Mouse (Mus musculus) embryonic fibroblast, embryonic 13.5 days (primary cell): ENCODE measurements around the gene Bbs9. TPM values are rescaled to one million over a fixed set of nuclear protein-coding genes. Genes with fewer than 3 reads are reported as not detected.

Experiments used
- H3K27ac ChIP-seq: 2 replicates; pipeline ENCODE4 v1.5.1; 2012; ENCODE audit warnings: low read length, control low read depth, inconsistent platforms; ENCODE audit not compliant: insufficient read depth
- H3K4me1 ChIP-seq: 2 replicates; pipeline ENCODE4 v1.6.1; 2011; ENCODE audit warnings: low read length; ENCODE audit not compliant: control insufficient read depth, insufficient read depth
- H3K4me3 ChIP-seq: 2 replicates; pipeline ENCODE4 v1.5.1; 2011; ENCODE audit warnings: mild to moderate bottlenecking, control low read depth, low read length; ENCODE audit not compliant: insufficient read depth
- CTCF ChIP-seq: IDR thresholded peaks from 2 replicates; pipeline ENCODE4 v1.5.1; 2011; ENCODE audit warnings: mild to moderate bottlenecking, control low read depth, low read length, moderate library complexity, borderline replicate concordance; ENCODE audit not compliant: insufficient read depth
- POLR2A ChIP-seq: IDR thresholded peaks from 2 replicates; pipeline ENCODE4 v1.6.1; 2011; ENCODE audit warnings: low read depth, mild to moderate bottlenecking, control low read depth, low read length, moderate library complexity
- polyA plus RNA-seq: library from polyadenylated mRNA; stranded (reverse); fragments of >200 nt; gene quantifications from 2 replicates; pipeline ENCODE4 v1.2.4, GENCODE M21; 2011; ENCODE audit warnings: low read depth; ENCODE audit not compliant: missing spikeins, insufficient read length

Bbs9 gene
- polyA plus RNA-seq, 1 experiment: 8.8 TPM

DNA sequence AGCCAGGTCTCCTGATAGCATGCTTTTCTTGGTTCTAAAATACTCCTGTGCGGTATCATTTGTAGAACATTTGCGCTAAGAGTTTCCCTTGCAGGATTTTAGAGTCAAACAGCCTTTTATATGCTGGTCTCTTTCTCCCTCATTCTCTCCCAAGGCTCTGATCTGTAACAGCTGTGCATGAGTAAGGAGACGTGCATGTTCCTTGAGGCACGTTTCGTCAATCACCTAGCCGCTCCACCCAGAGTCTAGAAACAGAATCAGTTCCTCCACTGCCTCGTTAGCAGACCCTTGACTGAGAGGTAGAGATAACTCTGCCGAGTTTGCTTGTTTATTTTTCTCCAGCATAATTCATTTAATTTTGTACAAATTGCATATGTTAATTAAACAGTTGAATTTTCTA lies 259.4 kb downstream of the Bbs9 start:
- TF ChIP-seq CTCF: no peak
- no peak for TF ChIP-seq POLR2A
- Histone ChIP-seq H3K4me3 (no peak overlapping the region), H3K27ac (no peak overlapping the region), H3K4me1 (no peaks in the 10 kb centered on the region)

- Histone ChIP-seq H3K27ac (no peak overlapping the region), H3K4me3 (no peak overlapping the region), H3K4me1 (no peaks in the 10 kb centered on the region)
- TF ChIP-seq POLR2A: no peak
- TF ChIP-seq CTCF: no peak
These were observed 259.9 kb downstream of the Bbs9 start for GRCm38 (mm10) chr9:22735385-22735784.

DNA sequence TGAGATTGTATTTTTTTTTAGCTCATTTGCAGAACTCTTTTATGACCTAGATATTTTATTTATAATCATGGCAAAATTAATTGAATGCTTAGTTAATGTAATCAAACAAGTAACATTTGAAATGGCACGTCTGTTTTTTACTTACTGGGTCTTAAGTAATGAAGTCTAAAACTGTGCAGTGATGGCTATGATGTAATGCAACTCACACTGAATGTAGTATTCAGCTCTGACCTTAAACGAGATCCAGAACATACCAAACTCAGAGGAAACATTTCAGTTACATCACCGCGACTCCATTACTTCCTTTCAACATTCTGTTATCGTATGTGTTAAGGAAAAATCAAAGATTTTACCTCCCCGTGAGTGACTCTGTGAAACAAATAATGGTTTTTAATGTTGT lies 262.4 kb downstream of the Bbs9 start:
- no peak overlapping the region for H3K27ac ChIP-seq
- no peak for TF ChIP-seq CTCF
- no peak for TF ChIP-seq POLR2A
- H3K4me1 ChIP-seq: no peaks in the 10 kb centered on the region
- H3K4me3 ChIP-seq: no peak overlapping the region

- no peaks in the 10 kb centered on the region for H3K4me1 ChIP-seq
- no peak overlapping the region for H3K27ac ChIP-seq
- TF ChIP-seq CTCF: no peak
- TF ChIP-seq POLR2A: no peak
- no peak overlapping the region for H3K4me3 ChIP-seq
These were observed 263.3 kb downstream of the Bbs9 start for GRCm38 (mm10) chr9:22738861-22739260.

GRCm38 (mm10) chr9:22741967-22742366 lies 266.5 kb downstream of the Bbs9 start:
- no peak overlapping the region for H3K4me3 ChIP-seq
- no peak overlapping the region for H3K27ac ChIP-seq
- TF ChIP-seq POLR2A (no peak), CTCF (no peak)
- H3K4me1 ChIP-seq: no peaks in the 10 kb centered on the region

DNA sequence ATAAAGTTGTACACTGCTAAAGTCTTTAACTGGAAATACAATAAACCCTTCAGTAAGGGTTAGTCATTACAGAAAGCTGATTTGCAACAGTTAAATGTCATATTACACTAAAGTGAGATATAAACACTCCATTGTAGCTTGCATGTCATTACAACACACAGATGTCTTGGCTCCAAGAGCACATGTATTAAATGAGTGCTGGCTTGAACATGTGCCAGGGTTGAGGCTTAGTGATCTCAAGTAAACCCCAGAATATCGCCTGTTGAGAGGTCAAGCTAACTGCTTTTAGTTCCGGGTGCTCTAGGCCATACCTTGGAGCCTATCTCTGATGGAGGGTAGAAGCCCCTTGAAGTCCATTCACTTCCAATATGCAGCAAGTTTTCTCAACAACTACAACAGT lies 273.1 kb downstream of the Bbs9 start:
- Histone ChIP-seq H3K4me1 (no peaks in the 10 kb centered on the region; the same call in 1 of the 2 replicates), H3K4me3 (no peak overlapping the region), H3K27ac (no peak overlapping the region)
- TF ChIP-seq CTCF (no peak), POLR2A (no peak)

GRCm38 (mm10) chr9:22750779-22751545 lies 275.4 kb downstream of the Bbs9 start:
- Histone ChIP-seq H3K4me1 (no peaks in the 10 kb centered on the region; the same call in 1 of the 2 replicates), H3K4me3 (no peak overlapping the region), H3K27ac (no peak overlapping the region)
- no peak for TF ChIP-seq CTCF
- no peak for TF ChIP-seq POLR2A

DNA sequence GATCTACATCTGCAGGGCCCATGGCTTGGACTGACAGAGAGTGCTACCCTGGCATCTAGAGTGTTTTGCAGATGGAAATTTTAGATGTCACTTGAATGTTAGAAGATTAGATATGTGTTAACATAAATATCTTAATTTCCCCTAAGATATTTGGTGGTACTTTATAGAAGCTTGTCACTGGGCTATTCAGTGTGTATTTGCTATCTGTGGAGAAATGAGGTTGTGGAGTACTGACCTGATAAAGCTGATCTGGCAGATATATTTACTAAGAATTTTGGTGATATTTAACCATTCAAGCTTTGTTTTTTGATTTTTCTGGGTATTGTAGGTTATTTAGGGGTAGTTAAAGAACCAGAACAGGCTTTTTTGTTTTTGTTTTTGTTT lies 276.0 kb downstream of the Bbs9 start:
- TF ChIP-seq CTCF (no peak), POLR2A (no peak)
- no peak overlapping the region for H3K27ac ChIP-seq
- H3K4me3 ChIP-seq: no peak overlapping the region
- H3K4me1 ChIP-seq: no peaks in the 10 kb centered on the region; the same call in 1 of the 2 replicates

DNA sequence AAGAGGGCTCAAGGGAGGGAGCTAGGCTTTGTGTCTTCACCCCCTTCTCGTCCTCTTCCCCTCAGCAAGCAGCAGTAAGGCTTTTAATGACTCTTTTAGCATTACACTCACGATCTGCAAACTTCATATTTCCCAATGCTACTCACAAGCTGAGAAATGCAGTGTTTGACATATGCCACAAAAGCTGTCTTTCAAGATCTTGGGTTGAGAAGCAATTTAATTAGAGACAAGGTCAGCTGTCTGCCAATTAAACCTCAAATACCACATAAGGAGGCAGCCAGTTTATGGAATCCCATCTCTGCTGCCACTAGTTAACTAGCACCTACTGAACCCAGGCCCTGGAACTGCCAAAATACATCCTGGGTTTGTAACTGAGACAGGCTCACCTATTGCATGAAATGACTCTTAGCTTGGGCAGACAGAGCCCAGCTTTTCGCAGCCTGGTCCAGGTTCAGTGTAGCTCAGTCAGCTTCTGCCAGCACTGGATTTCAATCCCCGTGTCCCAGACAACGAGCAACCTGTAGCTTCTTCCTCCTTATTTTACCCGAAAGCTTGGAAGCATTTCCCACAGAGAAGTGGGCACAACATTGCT lies 278.7 kb downstream of the Bbs9 start:
- H3K27ac ChIP-seq: no peak overlapping the region
- no peak overlapping the region for H3K4me3 ChIP-seq
- no peak for TF ChIP-seq POLR2A
- TF ChIP-seq CTCF: no peak
- no peaks in the 10 kb centered on the region for H3K4me1 ChIP-seq

- no peak overlapping the region for H3K27ac ChIP-seq
- no peak for TF ChIP-seq CTCF
- no peak for TF ChIP-seq POLR2A
- no peaks in the 10 kb centered on the region for H3K4me1 ChIP-seq
- no peak overlapping the region for H3K4me3 ChIP-seq
These were observed 283.0 kb downstream of the Bbs9 start for GRCm38 (mm10) chr9:22758487-22758886.
